Mouse (Mus musculus): ENCODE measurements around the gene Recql5. TPM values are rescaled to one million over a fixed set of nuclear protein-coding genes. Genes with fewer than 3 reads are reported as not detected.

The Recql5 gene
- polyA plus RNA-seq, 1 experiment from 2014 or later: 20.7 TPM

- no peak overlapping the region for H3K27ac ChIP-seq (ENCODE audit: low read depth)
- WGBS: 90% methylated on average over 1 of the region's 1 CpGs
- H3K4me2 ChIP-seq (ENCODE audit: low read length): no peak overlapping the region
- H3K27me3 ChIP-seq (replicated peaks; ENCODE audit: control insufficient read depth, insufficient read depth, low read length): no peaks in the 10 kb centered on the region
- no peak overlapping the region for H3K9ac ChIP-seq (ENCODE audit: low read length)
- no peaks in the 10 kb centered on the region for H3K9me3 ChIP-seq (ENCODE audit: control insufficient read depth, low read length)
- ATAC-seq (replicated peaks; ENCODE audit: low FRiP score, low TSS enrichment, low read depth): no peak
- H3K4me3 ChIP-seq (ENCODE audit: low read depth, low read length): no peak overlapping the region
- H3K36me3 ChIP-seq (ENCODE audit: control insufficient read depth, insufficient read depth, low read length): peaks cover 31% of the 10 kb centered on the region
- no peaks in the 10 kb centered on the region for H3K4me1 ChIP-seq (replicated peaks; ENCODE audit: control insufficient read depth, insufficient read depth, low read length)
- no peak for DNase-seq (ENCODE audit: low spot score)
Measured at GRCm38 (mm10) chr11:115921986-115922385, 11.3 kb downstream of the Recql5 start.

GRCm38 (mm10) chr11:115920110-115920818 is 13.0 kb downstream of the Recql5 start:
- DNase-seq (ENCODE audit: low spot score): peak; percentile 74
- Histone ChIP-seq H3K27me3 (replicated peaks; ENCODE audit: control insufficient read depth, insufficient read depth, low read length) (no peaks in the 10 kb centered on the region), H3K9me3 (ENCODE audit: control insufficient read depth, low read length) (no peaks in the 10 kb centered on the region), H3K27ac (ENCODE audit: low read depth) (no peak overlapping the region), H3K4me2 (ENCODE audit: low read length) (no peak overlapping the region), H3K9ac (ENCODE audit: low read length) (no peak overlapping the region), H3K36me3 (ENCODE audit: control insufficient read depth, insufficient read depth, low read length) (peaks cover 31% of the 10 kb centered on the region), H3K4me1 (replicated peaks; ENCODE audit: control insufficient read depth, insufficient read depth, low read length) (no peaks in the 10 kb centered on the region), H3K4me3 (ENCODE audit: low read depth, low read length) (no peak overlapping the region)
- ATAC-seq (replicated peaks; ENCODE audit: low FRiP score, low TSS enrichment, low read depth): 0 out of 2 replicates have a peak, but pooled peaks have one; percentile 53
- 44% methylated on average over 6 of the region's 6 CpGs for WGBS

GRCm38 (mm10) chr11:115919073-115919472 is 14.2 kb downstream of the Recql5 start:
- ATAC-seq (replicated peaks; ENCODE audit: low FRiP score, low TSS enrichment, low read depth) (no peak), DNase-seq (ENCODE audit: low spot score) (no peak)
- Histone ChIP-seq H3K27ac (ENCODE audit: low read depth) (no peak overlapping the region), H3K9ac (ENCODE audit: low read length) (no peak overlapping the region), H3K36me3 (ENCODE audit: control insufficient read depth, insufficient read depth, low read length) (peaks cover 34% of the 10 kb centered on the region), H3K9me3 (ENCODE audit: control insufficient read depth, low read length) (no peaks in the 10 kb centered on the region), H3K4me2 (ENCODE audit: low read length) (no peak overlapping the region), H3K4me3 (ENCODE audit: low read depth, low read length) (no peak overlapping the region), H3K4me1 (replicated peaks; ENCODE audit: control insufficient read depth, insufficient read depth, low read length) (no peaks in the 10 kb centered on the region), H3K27me3 (replicated peaks; ENCODE audit: control insufficient read depth, insufficient read depth, low read length) (no peaks in the 10 kb centered on the region)
- 88% methylated on average over 5 of the region's 5 CpGs for WGBS

- DNase-seq (ENCODE audit: low spot score) (no peak), ATAC-seq (replicated peaks; ENCODE audit: low FRiP score, low TSS enrichment, low read depth) (no peak)
- Histone ChIP-seq H3K4me1 (replicated peaks; ENCODE audit: control insufficient read depth, insufficient read depth, low read length) (no peaks in the 10 kb centered on the region), H3K27ac (ENCODE audit: low read depth) (no peak overlapping the region), H3K36me3 (ENCODE audit: control insufficient read depth, insufficient read depth, low read length) (peaks cover 31% of the 10 kb centered on the region), H3K9me3 (ENCODE audit: control insufficient read depth, low read length) (no peaks in the 10 kb centered on the region), H3K4me2 (ENCODE audit: low read length) (no peak overlapping the region), H3K27me3 (replicated peaks; ENCODE audit: control insufficient read depth, insufficient read depth, low read length) (no peaks in the 10 kb centered on the region), H3K9ac (ENCODE audit: low read length) (no peak overlapping the region), H3K4me3 (ENCODE audit: low read depth, low read length) (no peak overlapping the region)
- 76% methylated on average over 5 of the region's 5 CpGs for WGBS
Measured at GRCm38 (mm10) chr11:115918637-115919036, 14.6 kb downstream of the Recql5 start.

- Histone ChIP-seq H3K4me1 (replicated peaks; ENCODE audit: control insufficient read depth, insufficient read depth, low read length) (no peaks in the 10 kb centered on the region), H3K36me3 (ENCODE audit: control insufficient read depth, insufficient read depth, low read length) (peaks cover 21% of the 10 kb centered on the region), H3K27me3 (replicated peaks; ENCODE audit: control insufficient read depth, insufficient read depth, low read length) (no peaks in the 10 kb centered on the region), H3K9ac (ENCODE audit: low read length) (no peak overlapping the region), H3K9me3 (ENCODE audit: control insufficient read depth, low read length) (no peaks in the 10 kb centered on the region), H3K4me3 (ENCODE audit: low read depth, low read length) (no peak overlapping the region), H3K4me2 (ENCODE audit: low read length) (no peak overlapping the region), H3K27ac (ENCODE audit: low read depth) (no peak overlapping the region)
- DNase-seq (ENCODE audit: low spot score): no peak
- WGBS: 88% methylated on average over 4 of the region's 4 CpGs
- ATAC-seq (replicated peaks; ENCODE audit: low FRiP score, low TSS enrichment, low read depth): no peak
Measured at GRCm38 (mm10) chr11:115916579-115916978, 16.7 kb downstream of the Recql5 start.

GRCm38 (mm10) chr11:115911632-115912376 is 21.5 kb downstream of the Recql5 start, which contains the start of gene Smim6:
Gene Smim6 (plus strand): TSS chr11:115912017.
- 53% methylated on average over 11 of the region's 11 CpGs for WGBS
- no peaks in the 10 kb centered on the region for H3K27me3 ChIP-seq (replicated peaks; ENCODE audit: control insufficient read depth, insufficient read depth, low read length)
- DNase-seq (ENCODE audit: low spot score): peak; percentile 73
- H3K27ac ChIP-seq (ENCODE audit: low read depth): peak within 1 kb of the TSS; percentile 89
- H3K4me3 ChIP-seq (ENCODE audit: low read depth, low read length): peak within 1 kb of the TSS; percentile 24
- H3K4me2 ChIP-seq (ENCODE audit: low read length): peak within 1 kb of the TSS; percentile 41
- H3K9ac ChIP-seq (ENCODE audit: low read length): no peak within 1 kb of the TSS
- no peaks in the 10 kb centered on the region for H3K4me1 ChIP-seq (replicated peaks; ENCODE audit: control insufficient read depth, insufficient read depth, low read length)
- ATAC-seq (replicated peaks; ENCODE audit: low FRiP score, low TSS enrichment, low read depth): peak; percentile 88
- no peaks in the 10 kb centered on the region for H3K9me3 ChIP-seq (ENCODE audit: control insufficient read depth, low read length)
- peaks cover 16% of the 10 kb centered on the region for H3K36me3 ChIP-seq (ENCODE audit: control insufficient read depth, insufficient read depth, low read length)

- Histone ChIP-seq H3K4me1 (replicated peaks; ENCODE audit: control insufficient read depth, insufficient read depth, low read length) (no peaks in the 10 kb centered on the region), H3K27me3 (replicated peaks; ENCODE audit: control insufficient read depth, insufficient read depth, low read length) (no peaks in the 10 kb centered on the region), H3K9ac (ENCODE audit: low read length) (no peak overlapping the region), H3K27ac (ENCODE audit: low read depth) (peak overlapping the region; percentile 89), H3K4me3 (ENCODE audit: low read depth, low read length) (no peak overlapping the region), H3K4me2 (ENCODE audit: low read length) (no peak overlapping the region), H3K36me3 (ENCODE audit: control insufficient read depth, insufficient read depth, low read length) (peaks cover 16% of the 10 kb centered on the region), H3K9me3 (ENCODE audit: control insufficient read depth, low read length) (no peaks in the 10 kb centered on the region)
- DNase-seq (ENCODE audit: low spot score): no peak
- no peak; the same call in 1 of the 2 replicates for ATAC-seq (replicated peaks; ENCODE audit: low FRiP score, low TSS enrichment, low read depth)
- 79% methylated on average over 5 of the region's 5 CpGs for WGBS
Measured at GRCm38 (mm10) chr11:115911134-115911561, 22.1 kb downstream of the Recql5 start.

GRCm38 (mm10) chr11:115906521-115906920 is 26.8 kb downstream of the Recql5 start:
- H3K4me1 ChIP-seq (replicated peaks; ENCODE audit: control insufficient read depth, insufficient read depth, low read length): peaks cover 15% of the 10 kb centered on the region
- H3K4me3 ChIP-seq (ENCODE audit: low read depth, low read length): no peak overlapping the region
- H3K9me3 ChIP-seq (ENCODE audit: control insufficient read depth, low read length): no peaks in the 10 kb centered on the region
- ATAC-seq (replicated peaks; ENCODE audit: low FRiP score, low TSS enrichment, low read depth): no peak
- no peak overlapping the region for H3K4me2 ChIP-seq (ENCODE audit: low read length)
- H3K27me3 ChIP-seq (replicated peaks; ENCODE audit: control insufficient read depth, insufficient read depth, low read length): no peaks in the 10 kb centered on the region
- no peak overlapping the region for H3K27ac ChIP-seq (ENCODE audit: low read depth)
- no peak for DNase-seq (ENCODE audit: low spot score)
- no peaks in the 10 kb centered on the region; the same call in 1 of the 2 replicates for H3K36me3 ChIP-seq (ENCODE audit: control insufficient read depth, insufficient read depth, low read length)
- WGBS: 91% methylated on average over 5 of the region's 5 CpGs
- no peak overlapping the region for H3K9ac ChIP-seq (ENCODE audit: low read length)

Measured in intestine, embryonic 14.5 days (tissue).